Mouse (Mus musculus) CH12.LX (cell line): Measurements from ENCODE around the gene Creb5.

Source experiments
- CTCF ChIP-seq, 2 experiments: IDR thresholded peaks in 1 of 2; conservative IDR thresholded peaks in 1 of 2; 2 replicates each; pipeline ENCODE4 v1.5.1; 2011 to 2012; ENCODE audit warnings: low read depth in 2 of 2, low read length in 2 of 2, improper control_type of control experiment in 1 of 2, inconsistent platforms in 1 of 2, mild to moderate bottlenecking in 1 of 2, moderate library complexity in 1 of 2
- POLR2A ChIP-seq: IDR thresholded peaks from 2 replicates; pipeline ENCODE4 v1.6.1; 2011; ENCODE audit warnings: low read depth, mild to moderate bottlenecking, improper control_type of control experiment, low read length
- SMC3 ChIP-seq: IDR thresholded peaks from 2 replicates; pipeline ENCODE4 v1.6.1; 2011; ENCODE audit warnings: low read depth, low read length, improper control_type of control experiment
- TBP ChIP-seq: conservative IDR thresholded peaks from 2 replicates; pipeline ENCODE4 v1.6.1; 2011; ENCODE audit warnings: low read depth, low read length, improper control_type of control experiment

- TF ChIP-seq TBP (no peak), CTCF (conservative IDR thresholded peaks at IDR 0.05 in 1 of 2, IDR thresholded peaks at IDR 0.05 in 1 of 2; ENCODE audit: low read depth in 2 of 2, low read length in 2 of 2) (no peak), SMC3 (no peak), POLR2A (no peak)
These were observed 76.9 kb downstream of the Creb5 start for GRCm38 (mm10) chr6:53363981-53364391.
